Mouse (Mus musculus): ENCODE results near the gene Rsrc1. TPM values are rescaled to one million over a fixed set of nuclear protein-coding genes. Genes with fewer than 3 reads are reported as not detected.

Gene Rsrc1
- polyA plus RNA-seq, 1 experiment from 2014 or later = 54.6 TPM

GRCm38 (mm10) chr3:66977811-66978456 is 3.3 kb upstream of the Rsrc1 start:
- H3K27ac ChIP-seq = peak overlapping the region; percentile 99

GRCm38 (mm10) chr3:66978457-66979381 is 2.5 kb upstream of the Rsrc1 start:
- Histone ChIP-seq H3K4me1 (peaks cover 60% of the 10 kb centered on the region), H3K27me3 (ENCODE audit: low read depth, poor library complexity, severe bottlenecking) (peaks cover 52% of the 10 kb centered on the region), H3K36me3 (peaks cover 37% of the 10 kb centered on the region), H3K4me3 (peak overlapping the region; percentile 73), H3K9me3 (replicated peaks) (no peaks in the 10 kb centered on the region), H3K27ac (peak overlapping the region; percentile 99)
- WGBS = under 1% methylated on average over 45 of the region's 45 CpGs
- DNase-seq (ENCODE audit: low spot score) = peak; percentile 65

More at GRCm38 (mm10) chr3:66977811-66978456, 3.3 kb upstream of the Rsrc1 start:
- whole genome bisulfite sequencing = 1% methylated on average over 25 of the region's 25 CpGs
- Histone ChIP-seq H3K4me1 (peaks cover 66% of the 10 kb centered on the region), H3K9me3 (replicated peaks) (no peaks in the 10 kb centered on the region), H3K27me3 (ENCODE audit: low read depth, poor library complexity, severe bottlenecking) (peaks cover 57% of the 10 kb centered on the region), H3K4me3 (peak overlapping the region; percentile 73), H3K36me3 (peaks cover 45% of the 10 kb centered on the region)
- peak; percentile 51 for DNase-seq (ENCODE audit: low spot score)

- Histone ChIP-seq H3K27ac (peak overlapping the region; percentile 99), H3K27me3 (ENCODE audit: low read depth, poor library complexity, severe bottlenecking) (peaks cover 51% of the 10 kb centered on the region), H3K36me3 (peaks cover 29% of the 10 kb centered on the region), H3K9me3 (replicated peaks) (no peaks in the 10 kb centered on the region), H3K4me3 (peak overlapping the region; percentile 73), H3K4me1 (peaks cover 57% of the 10 kb centered on the region)
- DNase-seq (ENCODE audit: low spot score) = peak; percentile 42
- WGBS = 2% methylated on average over 9 of the region's 9 CpGs
Measured at GRCm38 (mm10) chr3:66979491-66979890, 1.7 kb upstream of the Rsrc1 start.

GRCm38 (mm10) chr3:66980111-66980975 is 847 bp upstream of the Rsrc1 start:
- peaks cover 22% of the 10 kb centered on the region for H3K36me3 ChIP-seq
- peaks cover 43% of the 10 kb centered on the region; the same call in 1 of the 2 replicates for H3K27me3 ChIP-seq (ENCODE audit: low read depth, poor library complexity, severe bottlenecking)
- peak overlapping the region; percentile 99 for H3K27ac ChIP-seq
- under 1% methylated on average over 29 of the region's 29 CpGs for WGBS
- no peaks in the 10 kb centered on the region for H3K9me3 ChIP-seq (replicated peaks)
- peak overlapping the region; percentile 73 for H3K4me3 ChIP-seq
- peaks cover 51% of the 10 kb centered on the region for H3K4me1 ChIP-seq
- peak; percentile 57 for DNase-seq (ENCODE audit: low spot score)

GRCm38 (mm10) chr3:66981706-66982105 is 516 bp downstream of the Rsrc1 start, which contains the start of gene Shox2:
Gene Shox2 (minus strand): TSS chr3:66981771.
- Histone ChIP-seq H3K4me3 (peak within 1 kb of the TSS; percentile 73), H3K36me3 (peaks cover 14% of the 10 kb centered on the region), H3K27ac (peak within 1 kb of the TSS; percentile 99), H3K4me1 (peaks cover 49% of the 10 kb centered on the region), H3K27me3 (ENCODE audit: low read depth, poor library complexity, severe bottlenecking) (peaks cover 42% of the 10 kb centered on the region; the same call in 1 of the 2 replicates), H3K9me3 (replicated peaks) (no peaks in the 10 kb centered on the region)
- peak; percentile 76 for DNase-seq (ENCODE audit: low spot score)
- 1% methylated on average over 15 of the region's 15 CpGs for WGBS

GRCm38 (mm10) chr3:66982181-66982911 is 1.2 kb downstream of the Rsrc1 start:
- peak; percentile 81 for DNase-seq (ENCODE audit: low spot score)
- WGBS = under 1% methylated on average over 29 of the region's 29 CpGs
- Histone ChIP-seq H3K4me1 (peaks cover 44% of the 10 kb centered on the region), H3K4me3 (peak overlapping the region; percentile 73), H3K36me3 (peaks cover 10% of the 10 kb centered on the region; the same call in 1 of the 2 replicates), H3K27me3 (ENCODE audit: low read depth, poor library complexity, severe bottlenecking) (peaks cover 38% of the 10 kb centered on the region; the same call in 1 of the 2 replicates), H3K27ac (peak overlapping the region; percentile 99), H3K9me3 (replicated peaks) (no peaks in the 10 kb centered on the region)

- no peaks in the 10 kb centered on the region for H3K9me3 ChIP-seq (replicated peaks)
- H3K4me1 ChIP-seq = peaks cover 36% of the 10 kb centered on the region
- DNase-seq (ENCODE audit: low spot score) = no peak
- peaks cover 8% of the 10 kb centered on the region; the same call in 1 of the 2 replicates for H3K36me3 ChIP-seq
- WGBS = 19% methylated on average over 3 of the region's 3 CpGs
- peak overlapping the region; percentile 73 for H3K4me3 ChIP-seq
- peak overlapping the region; percentile 99 for H3K27ac ChIP-seq
- peaks cover 31% of the 10 kb centered on the region; the same call in 1 of the 2 replicates for H3K27me3 ChIP-seq (ENCODE audit: low read depth, poor library complexity, severe bottlenecking)
Measured at GRCm38 (mm10) chr3:66983481-66983880, 2.3 kb downstream of the Rsrc1 start.

- peaks cover 21% of the 10 kb centered on the region for H3K4me1 ChIP-seq
- DNase-seq (ENCODE audit: low spot score) = peak; percentile 94
- H3K27me3 ChIP-seq (ENCODE audit: low read depth, poor library complexity, severe bottlenecking) = peaks cover 18% of the 10 kb centered on the region; the same call in 1 of the 2 replicates
Measured at GRCm38 (mm10) chr3:66985539-66986286, 4.5 kb downstream of the Rsrc1 start.

GRCm38 (mm10) chr3:66986287-66986560 is 5.0 kb downstream of the Rsrc1 start:
- Histone ChIP-seq H3K4me1 (peaks cover 16% of the 10 kb centered on the region), H3K36me3 (no peaks in the 10 kb centered on the region), H3K4me3 (peak overlapping the region; percentile 85), H3K9me3 (replicated peaks) (no peaks in the 10 kb centered on the region), H3K27me3 (ENCODE audit: low read depth, poor library complexity, severe bottlenecking) (peaks cover 18% of the 10 kb centered on the region; the same call in 1 of the 2 replicates), H3K27ac (peak overlapping the region; percentile 99)
- DNase-seq (ENCODE audit: low spot score) = no peak
- WGBS = 12% methylated on average over 1 of the region's 1 CpGs

More at GRCm38 (mm10) chr3:66985539-66986286, 4.5 kb downstream of the Rsrc1 start:
- WGBS = under 1% methylated on average over 60 of the region's 60 CpGs
- Histone ChIP-seq H3K9me3 (replicated peaks) (no peaks in the 10 kb centered on the region), H3K4me3 (peak overlapping the region; percentile 85), H3K36me3 (no peaks in the 10 kb centered on the region), H3K27ac (peak overlapping the region; percentile 99)

GRCm38 (mm10) chr3:66996820-66997219 is 15.6 kb downstream of the Rsrc1 start:
- DNase-seq (ENCODE audit: low spot score) = no peak
- WGBS = 94% methylated on average over 1 of the region's 1 CpGs
- Histone ChIP-seq H3K36me3 (peaks cover 69% of the 10 kb centered on the region), H3K4me1 (no peaks in the 10 kb centered on the region), H3K27me3 (ENCODE audit: low read depth, poor library complexity, severe bottlenecking) (no peaks in the 10 kb centered on the region), H3K4me3 (no peak overlapping the region), H3K9me3 (replicated peaks) (no peaks in the 10 kb centered on the region), H3K27ac (no peak overlapping the region)

- Histone ChIP-seq H3K27me3 (ENCODE audit: low read depth, poor library complexity, severe bottlenecking) (no peaks in the 10 kb centered on the region), H3K4me3 (no peak overlapping the region), H3K9me3 (replicated peaks) (no peaks in the 10 kb centered on the region), H3K27ac (no peak overlapping the region), H3K36me3 (peaks cover 21% of the 10 kb centered on the region), H3K4me1 (peaks cover 21% of the 10 kb centered on the region)
- 38% methylated on average over 6 of the region's 6 CpGs for WGBS
- peak; percentile 40 for DNase-seq (ENCODE audit: low spot score)
Measured at GRCm38 (mm10) chr3:67036387-67037062, 55.3 kb downstream of the Rsrc1 start.

Measured in limb, embryonic 10.5 days (tissue).